Mouse (Mus musculus) kidney, adult 2 months (tissue): ENCODE measurements around the gene Alg9.

Experiments
- CTCF ChIP-seq: fragments of 200-500 bp; conservative IDR thresholded peaks from 2 replicates; pipeline ENCODE4 v1.5.1; 2011; ENCODE audit warnings: low read depth, mild to moderate bottlenecking, control low read depth, low read length, moderate library complexity, mixed read lengths; ENCODE audit not compliant: insufficient read depth, insufficient read length
- POLR2A ChIP-seq: fragments of 200-500 bp; IDR thresholded peaks from one replicate; pipeline ENCODE4 v1.6.1; 2011; ENCODE audit warnings: low read depth, low read length, control low read depth

GRCm38 (mm10) chr9:50868182-50868581 is 93.4 kb downstream of the Alg9 start:
- no peak for TF ChIP-seq CTCF
- TF ChIP-seq POLR2A: no peak
